7 mouse cellular contexts compared by ENCODE assay signal in genomic region chr1:90750169-90750568, GRCm38 (mm10).
A peak's percentile ranks its signal among the peaks of the same experiment; 100 is the strongest.
DNase-seq lines count a peak whose midpoint lies in the region.

No protein-coding gene starts in this region.

- DNase-seq in urinary bladder, postnatal 14 days (ENCODE audit: low spot score), result peak; percentile 35
- no peak for DNase-seq in urinary bladder, postnatal 10 days (ENCODE audit: low spot score)
- DNase-seq in gastrocnemius, adult 8-10 months (ENCODE audit: low spot score in 2 of 2), result peak; percentile 44 to 63
- peak; percentile 25 for DNase-seq in kidney, postnatal 14 days
- no peak for DNase-seq in ovary, postnatal 10 days (ENCODE audit: low spot score)
- DNase-seq in testis, postnatal 14 days (ENCODE audit: low spot score), result no peak
- DNase-seq in cerebellum, adult 9-11 months, result no peak

Comparison
In these comparisons a context has a peak if more than half of its experiments do, and no peak if none do; other contexts are left out.
1. DNase-seq: peak in urinary bladder, postnatal 14 days (single experiment), gastrocnemius, adult 8-10 months (2 of 2) and kidney, postnatal 14 days (single experiment); none in urinary bladder, postnatal 10 days (single experiment), ovary, postnatal 10 days (single experiment), testis, postnatal 14 days (single experiment) and cerebellum, adult 9-11 months (single experiment).